Mouse (Mus musculus) MEL (cell line): ENCODE data around the gene Abhd8.

Experiments used
- CTCF ChIP-seq, 3 experiments: IDR thresholded peaks in 2 of 3; conservative IDR thresholded peaks in 1 of 3; 2 replicates each; pipeline ENCODE4 v1.5.1; 2011 to 2012; ENCODE audit warnings: low read length in 3 of 3, low read depth in 2 of 3, mild to moderate bottlenecking in 2 of 3, improper control_type of control experiment in 1 of 3, inconsistent platforms in 1 of 3, mixed read lengths in 1 of 3, moderate library complexity in 1 of 3; ENCODE audit not compliant: control insufficient read depth in 1 of 3, insufficient read depth in 1 of 3, poor library complexity in 1 of 3, severe bottlenecking in 1 of 3
- NELFE ChIP-seq: IDR thresholded peaks from 2 replicates; pipeline ENCODE4 v1.6.1; 2011; ENCODE audit warnings: low read depth, low read length, improper control_type of control experiment
- POLR2AphosphoS5 ChIP-seq: IDR thresholded peaks from 2 replicates; pipeline ENCODE4 v1.6.1; 2012; ENCODE audit warnings: low read depth, borderline replicate concordance, mild to moderate bottlenecking, inconsistent platforms, low read length, moderate library complexity, mixed read lengths
- RCOR1 ChIP-seq: IDR thresholded peaks from 2 replicates; pipeline ENCODE4 v1.6.1; 2012; ENCODE audit warnings: low read depth, mild to moderate bottlenecking, inconsistent platforms, low read length, improper control_type of control experiment

DNA sequence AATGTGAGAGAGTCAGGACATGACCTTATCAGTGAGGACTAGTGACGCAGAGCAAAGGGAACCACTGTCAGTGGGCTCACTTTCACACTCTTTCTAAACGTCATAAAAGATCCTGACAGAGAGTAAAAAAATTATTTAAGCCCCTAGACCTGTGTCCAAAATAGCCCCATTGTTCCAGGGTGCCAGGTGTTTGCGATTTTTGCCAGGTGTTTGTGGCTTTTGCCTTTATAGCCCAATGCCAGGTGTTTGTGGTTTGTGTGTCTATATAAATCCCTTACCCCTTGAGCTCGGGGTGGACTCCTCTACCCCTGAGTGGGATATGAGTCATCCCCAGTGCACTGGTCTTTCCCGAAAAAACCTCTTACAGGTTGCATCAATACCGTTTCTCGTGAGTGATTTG is 18.4 kb downstream of the Abhd8 start:
- TF ChIP-seq RCOR1 = no peak
- TF ChIP-seq NELFE = no peak
- TF ChIP-seq CTCF (IDR thresholded peaks at IDR 0.05 in 2 of 3, conservative IDR thresholded peaks at IDR 0.05 in 1 of 3; ENCODE audit: control insufficient read depth in 1 of 3, insufficient read depth in 1 of 3, low read depth in 2 of 3, low read length in 3 of 3, poor library complexity in 1 of 3, severe bottlenecking in 1 of 3) = no peak
- TF ChIP-seq POLR2AphosphoS5 = no peak
